ENCODE assay signal across 9 mouse cellular contexts in genomic region chr12:85619283-85619897, GRCm38 (mm10). TPM values are rescaled to one million over a fixed set of nuclear protein-coding genes. Genes with fewer than 3 reads are reported as not detected.
DNase-seq lines count a peak whose midpoint lies in the region; ATAC-seq and TF ChIP-seq lines count a peak whose summit lies in the region.
"Had no signal": no experiment of that assay in that cellular context is flagged by ENCODE, and none has a peak within 500 bp of the region (broad histone marks: within the 10 kb centered on the region; RNA-seq: fewer than 3 reads in every experiment).

No protein-coding gene starts in this region.

- no peak for ATAC-seq in neural tube, embryonic 11.5 days (ENCODE audit: insufficient read depth, low FRiP score, low TSS enrichment)
- no peak for ATAC-seq in hindbrain, embryonic 16.5 days
- no peak for ATAC-seq in stomach, postnatal 0 days (ENCODE audit: low FRiP score, low TSS enrichment)

- no peak for TF ChIP-seq CTCF in stomach, postnatal 0 days (IDR thresholded peaks at IDR 0.05; ENCODE audit: low read depth)

- TF ChIP-seq EP300 in stomach, postnatal 0 days (optimal IDR thresholded peaks at IDR 0.05): no peak

- H3K36me3 ChIP-seq in neural tube, embryonic 11.5 days (ENCODE audit: control insufficient read depth, insufficient read depth, low read length): no peaks in the 10 kb centered on the region
- H3K36me3 ChIP-seq in hindbrain, embryonic 16.5 days (ENCODE audit: control insufficient read depth, insufficient read depth, low read length): no peaks in the 10 kb centered on the region
- H3K36me3 ChIP-seq in stomach, postnatal 0 days (ENCODE audit: control insufficient read depth, insufficient read depth, low read length): no peaks in the 10 kb centered on the region

- no peak overlapping the region for H3K4me2 ChIP-seq in neural tube, embryonic 11.5 days (ENCODE audit: low read depth)
- H3K4me2 ChIP-seq in hindbrain, embryonic 16.5 days (ENCODE audit: low read length): no peak overlapping the region
- no peak overlapping the region for H3K4me2 ChIP-seq in stomach, postnatal 0 days (replicated peaks; ENCODE audit: low read depth)

- H3K27me3 ChIP-seq in neural tube, embryonic 11.5 days (ENCODE audit: control insufficient read depth, insufficient read depth, low read length): no peaks in the 10 kb centered on the region
- no peaks in the 10 kb centered on the region for H3K27me3 ChIP-seq in hindbrain, embryonic 16.5 days (replicated peaks; ENCODE audit: control insufficient read depth, insufficient read depth, low read length)
- no peaks in the 10 kb centered on the region for H3K27me3 ChIP-seq in stomach, postnatal 0 days (ENCODE audit: control insufficient read depth, insufficient read depth, low read length)

- WGBS in neural tube, embryonic 11.5 days: 72% methylated on average over 7 of the region's 7 CpGs
- WGBS in hindbrain, embryonic 16.5 days: 59% methylated on average over 7 of the region's 7 CpGs
- WGBS in stomach, postnatal 0 days: 65% methylated on average over 7 of the region's 7 CpGs

- H3K9ac ChIP-seq in neural tube, embryonic 11.5 days (ENCODE audit: low read length): no peak overlapping the region; the same call in 1 of the 2 replicates
- H3K9ac ChIP-seq in hindbrain, embryonic 16.5 days (ENCODE audit: low read depth, low read length): no peak overlapping the region
- H3K9ac ChIP-seq in stomach, postnatal 0 days (ENCODE audit: low read length): no peak overlapping the region

- no peak overlapping the region for H3K4me3 ChIP-seq in neural tube, embryonic 11.5 days (ENCODE audit: low read depth, low read length)
- H3K4me3 ChIP-seq in hindbrain, embryonic 16.5 days (ENCODE audit: low read length): no peak overlapping the region
- H3K4me3 ChIP-seq in stomach, postnatal 0 days (ENCODE audit: low read depth, low read length): no peak overlapping the region
- H3K4me3 ChIP-seq: myocyte had no signal

- no peak for DNase-seq in neural tube, embryonic 11.5 days (ENCODE audit: low spot score)
- DNase-seq in neural tube, embryonic 10.5 days (ENCODE audit: extremely low spot score, low spot score): no peak
- peak; percentile 48 to 62 for DNase-seq in cerebellum, adult 18-20 months
- DNase-seq in right cerebral cortex, adult 18-20 months: no peak
- no peak for DNase-seq in ovary, adult 18-20 months (ENCODE audit: low spot score)
- no peak for DNase-seq in stomach, postnatal 0 days (ENCODE audit: low spot score)
- DNase-seq: gastrocnemius, postnatal 10 days had no signal

- H3K9me3 ChIP-seq in neural tube, embryonic 11.5 days (ENCODE audit: control insufficient read depth, low read length): no peaks in the 10 kb centered on the region
- H3K9me3 ChIP-seq in hindbrain, embryonic 16.5 days (ENCODE audit: control insufficient read depth, low read length): no peaks in the 10 kb centered on the region
- no peaks in the 10 kb centered on the region for H3K9me3 ChIP-seq in stomach, postnatal 0 days (ENCODE audit: control insufficient read depth, low read length)

- peak overlapping the region; percentile 77 for H3K27ac ChIP-seq in neural tube, embryonic 11.5 days (ENCODE audit: low read depth, low read length)
- peak overlapping the region; percentile 13; the same call in 1 of the 2 replicates for H3K27ac ChIP-seq in hindbrain, embryonic 16.5 days (ENCODE audit: low read depth, low read length)
- no peak overlapping the region for H3K27ac ChIP-seq in stomach, postnatal 0 days (replicated peaks)

- H3K4me1 ChIP-seq in neural tube, embryonic 11.5 days (ENCODE audit: control insufficient read depth, insufficient read depth, low read length): peaks cover 22% of the 10 kb centered on the region
- peaks cover 22% of the 10 kb centered on the region for H3K4me1 ChIP-seq in hindbrain, embryonic 16.5 days (ENCODE audit: control insufficient read depth, insufficient read depth, low read depth, low read length)
- H3K4me1 ChIP-seq in stomach, postnatal 0 days (replicated peaks; ENCODE audit: control insufficient read depth, insufficient read depth): peaks cover 4% of the 10 kb centered on the region; the same call in 1 of the 2 replicates

RNA-seq across cellular contexts. Expression of gene Jdp2, which starts 20.6 kb away (rescaled TPM):
- polyA plus RNA-seq in neural tube, embryonic 11.5 days (2014; fragmentation: Nextera tagmentation; extraction: Ambion mirVana): 0.69 and 0.87 TPM in 2 replicates
- 0.26 and 0.56 TPM in 2 replicates for polyA plus RNA-seq in hindbrain, embryonic 16.5 days (2015; fragmentation: Nextera tagmentation; extraction: Ambion mirVana)
- polyA plus RNA-seq in stomach, postnatal 0 days (2015; fragmentation: Nextera tagmentation; extraction: Ambion mirVana): 0.63 and 0.65 TPM in 2 replicates

Comparison
In these comparisons a context has a peak if more than half of its experiments do, and no peak if none do; other contexts are left out.
1. DNase-seq: peak in cerebellum, adult 18-20 months (2 of 2); none in neural tube, embryonic 11.5 days (single experiment), neural tube, embryonic 10.5 days (single experiment), right cerebral cortex, adult 18-20 months (single experiment), ovary, adult 18-20 months (single experiment) and stomach, postnatal 0 days (single experiment).